Mouse (Mus musculus) spleen, adult 2 months (tissue): ENCODE results near the gene Kcnk13.

Experiments used
- CTCF ChIP-seq: fragments of 200-500 bp; IDR thresholded peaks from 2 replicates; pipeline ENCODE4 v1.5.1; 2011; ENCODE audit warnings: mild to moderate bottlenecking, inconsistent platforms; ENCODE audit not compliant: insufficient read depth, insufficient read length, insufficient replicate concordance; ENCODE audit errors: extremely low read depth
- POLR2A ChIP-seq: fragments of 200-500 bp; IDR thresholded peaks from 2 replicates; pipeline ENCODE4 v1.6.1; 2011; ENCODE audit warnings: low read depth, low read length, inconsistent platforms

GRCm38 (mm10) chr12:100104530-100104929 lies 140.2 kb downstream of the Kcnk13 start:
- TF ChIP-seq POLR2A (no peak), CTCF (no peak)
